Mouse (Mus musculus): ENCODE measurements around the gene Klhl2. TPM values are rescaled to one million over a fixed set of nuclear protein-coding genes. Genes with fewer than 3 reads are reported as not detected.

Gene Klhl2
- 1.4 and 4.6 TPM in 2 replicates for total RNA-seq (2015; ENCODE audit: low replicate concordance)
- 1.2 and 2.6 TPM in 2 replicates for total RNA-seq (2017; ENCODE audit: low replicate concordance)

DNA sequence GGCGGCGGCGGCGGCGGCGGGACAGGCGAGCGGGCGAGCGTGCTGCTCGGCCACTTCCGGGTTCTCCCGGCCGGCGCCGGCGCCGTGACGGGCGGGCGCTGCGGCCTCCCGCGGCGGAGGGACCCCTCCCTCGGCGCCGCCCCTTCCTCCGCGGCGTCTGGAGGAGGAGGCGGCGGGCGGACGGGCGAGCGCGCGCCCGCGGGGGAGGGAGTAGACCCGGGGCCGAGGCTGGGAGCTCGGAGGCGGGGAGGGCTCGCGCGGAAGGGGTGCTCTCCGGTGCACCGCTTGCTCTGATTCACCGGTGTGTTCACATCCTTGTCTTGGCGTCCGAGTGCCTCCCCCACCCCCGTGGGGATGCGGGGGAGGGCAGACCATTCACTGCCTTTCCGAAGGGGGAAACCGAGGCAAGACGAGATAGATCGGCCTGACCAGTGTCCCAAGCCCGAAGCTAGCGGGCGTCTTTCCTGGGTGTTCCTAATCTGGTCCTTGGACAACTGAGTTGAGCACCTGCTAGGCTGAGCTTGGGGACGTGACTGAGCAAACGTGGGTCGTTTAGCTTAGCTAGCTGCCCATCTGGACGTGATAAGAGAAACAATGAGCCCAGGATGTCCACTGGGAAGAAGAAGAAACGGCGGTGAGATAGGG lies at the start of gene Klhl2:
Klhl2 (minus strand) TSS at position 121 of the 645 bp plus-strand sequence.
- ATAC-seq (replicated peaks; ENCODE audit: low FRiP score, poor library complexity, severe bottlenecking) = no peak

- ATAC-seq (replicated peaks; ENCODE audit: low FRiP score, poor library complexity, severe bottlenecking) = no peak
These were observed 48.9 kb upstream of the Klhl2 start for GRCm38 (mm10) chr8:64898710-64899109.

DNA sequence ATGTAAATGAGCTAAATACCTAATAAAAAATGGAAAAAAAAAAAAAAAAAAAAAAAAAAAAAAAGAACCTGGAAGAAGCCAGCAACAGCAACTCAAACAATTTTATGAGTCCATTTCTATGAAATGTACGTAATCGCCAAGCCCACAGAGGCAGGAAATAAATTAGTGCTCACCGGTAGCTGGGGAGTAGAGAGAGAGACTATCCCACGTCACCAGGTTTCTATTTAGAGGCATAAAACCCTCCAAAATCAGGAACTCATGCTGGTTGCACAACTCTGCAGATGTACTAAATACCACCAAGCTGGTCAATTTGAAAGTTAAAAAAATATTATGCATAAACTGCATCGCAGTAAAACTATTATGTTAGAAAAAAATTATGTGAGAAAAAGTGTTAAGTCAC lies 46.9 kb upstream of the Klhl2 start:
- no peak for ATAC-seq (replicated peaks; ENCODE audit: low FRiP score, poor library complexity, severe bottlenecking)

GRCm38 (mm10) chr8:64880619-64881200 lies 30.9 kb upstream of the Klhl2 start:
- no peak for ATAC-seq (replicated peaks; ENCODE audit: low FRiP score, poor library complexity, severe bottlenecking)

DNA sequence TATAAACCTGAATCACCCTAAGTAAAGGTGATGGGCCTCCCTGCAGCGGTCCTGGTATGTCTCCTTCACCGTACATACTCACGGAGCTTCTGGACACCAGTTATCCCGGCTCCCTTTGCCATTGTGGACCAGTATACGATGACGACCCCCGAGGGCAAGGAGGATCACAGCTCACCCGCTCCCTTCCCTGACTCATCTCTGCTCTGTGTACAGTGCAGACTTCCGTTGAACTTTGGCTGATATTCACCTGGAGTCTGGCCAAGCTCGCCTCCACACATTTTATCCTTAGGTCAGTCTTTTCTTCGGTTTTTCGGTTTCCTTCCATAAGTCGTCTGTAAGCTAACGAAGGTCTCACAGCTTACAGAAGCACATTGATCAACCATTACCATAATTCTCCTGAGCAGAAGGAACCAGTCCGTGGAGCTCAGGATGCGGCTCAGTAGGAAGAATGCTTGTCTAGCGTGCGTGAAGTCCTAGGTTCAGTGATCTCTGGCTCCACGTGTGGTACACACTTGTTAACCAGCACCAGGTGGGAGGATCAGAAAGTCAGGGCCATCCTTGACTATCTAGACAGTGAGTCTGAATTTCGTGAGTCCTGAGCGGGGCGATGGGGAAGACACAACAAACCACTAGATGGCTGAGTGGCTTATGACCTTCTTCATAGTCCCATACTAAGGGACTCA lies 28.0 kb upstream of the Klhl2 start:
- no peak for ATAC-seq (replicated peaks; ENCODE audit: low FRiP score, poor library complexity, severe bottlenecking)

GRCm38 (mm10) chr8:64871469-64872165 lies 21.8 kb upstream of the Klhl2 start:
- ATAC-seq (replicated peaks; ENCODE audit: low FRiP score, poor library complexity, severe bottlenecking) = no peak

GRCm38 (mm10) chr8:64870218-64870617 lies 20.4 kb upstream of the Klhl2 start:
- no peak for ATAC-seq (replicated peaks; ENCODE audit: low FRiP score, poor library complexity, severe bottlenecking)

DNA sequence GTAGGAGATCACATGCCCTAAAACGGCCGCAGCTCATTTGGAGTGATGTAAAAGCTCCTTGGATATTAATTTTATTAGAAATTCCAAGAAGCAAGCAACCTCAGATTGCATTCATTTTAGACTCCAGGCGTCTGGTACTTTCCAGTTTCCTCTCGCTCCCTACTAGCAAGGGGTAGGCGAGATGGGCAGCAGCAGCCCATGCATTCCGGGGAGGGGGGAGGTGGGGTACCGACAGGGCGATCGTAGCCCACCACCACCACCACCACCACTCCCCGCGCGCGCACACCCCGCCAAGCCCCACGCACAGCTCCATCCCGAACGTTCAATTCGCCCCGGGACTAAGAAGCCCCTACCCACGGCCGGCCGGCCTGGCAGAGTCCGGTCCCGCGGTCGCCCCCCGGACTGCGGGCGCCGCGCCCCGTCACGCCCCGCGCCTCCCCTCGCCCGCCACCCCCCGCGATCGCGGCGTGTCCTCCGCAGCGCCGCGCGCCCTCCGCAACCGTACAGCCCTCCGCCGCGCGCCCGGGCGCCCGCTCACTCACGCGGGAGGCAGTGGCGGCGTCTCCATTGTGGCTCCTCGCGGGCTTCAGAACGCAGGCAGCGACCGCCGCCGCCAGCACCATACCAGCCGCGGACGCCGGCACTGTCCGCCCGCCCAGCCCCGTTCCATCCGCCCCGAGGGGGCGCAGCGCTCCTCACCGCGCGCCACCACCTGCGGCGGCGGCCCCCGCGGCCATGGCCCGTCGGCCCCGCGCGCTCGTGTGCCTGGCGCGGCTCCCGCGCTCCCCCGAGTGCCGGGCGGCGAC lies 523 bp downstream of the Klhl2 start:
- no peak for ATAC-seq (replicated peaks; ENCODE audit: low FRiP score, poor library complexity, severe bottlenecking)

DNA sequence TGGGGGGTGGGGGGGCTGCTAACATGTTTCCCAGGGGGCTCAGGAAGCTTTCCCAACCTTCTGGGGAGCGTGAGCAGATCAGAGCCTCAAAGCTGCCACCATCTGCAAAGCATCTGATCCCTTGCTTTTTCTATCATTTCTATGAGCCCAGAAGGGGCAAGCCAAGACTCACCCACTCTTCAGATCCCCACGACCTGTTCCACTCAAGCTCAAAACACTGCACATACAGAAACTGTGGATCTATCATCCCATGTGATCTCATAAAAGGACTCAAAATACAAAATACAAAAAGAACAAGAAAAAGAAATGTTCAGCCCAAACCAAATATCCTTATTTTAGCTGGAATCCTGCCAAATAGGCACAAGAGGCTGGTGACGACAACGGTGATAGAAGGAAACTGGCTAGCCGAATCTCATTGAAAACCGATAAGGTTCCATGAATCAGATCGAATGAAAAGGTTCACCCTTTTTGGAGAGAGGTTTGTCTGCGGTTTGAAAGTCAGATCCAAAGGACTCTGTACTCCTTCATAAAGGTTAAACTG lies 1.5 kb downstream of the Klhl2 start:
- no peak for ATAC-seq (replicated peaks; ENCODE audit: low FRiP score, poor library complexity, severe bottlenecking)

GRCm38 (mm10) chr8:64847650-64848049 lies 2.2 kb downstream of the Klhl2 start:
- no peak for ATAC-seq (replicated peaks; ENCODE audit: low FRiP score, poor library complexity, severe bottlenecking)

- ATAC-seq (replicated peaks; ENCODE audit: low FRiP score, poor library complexity, severe bottlenecking) = no peak
These were observed 2.6 kb downstream of the Klhl2 start for GRCm38 (mm10) chr8:64847241-64847640.

- ATAC-seq (replicated peaks; ENCODE audit: low FRiP score, poor library complexity, severe bottlenecking) = no peak
These were observed 4.5 kb downstream of the Klhl2 start for GRCm38 (mm10) chr8:64845314-64845713.

GRCm38 (mm10) chr8:64844043-64844481 lies 5.8 kb downstream of the Klhl2 start:
- no peak for ATAC-seq (replicated peaks; ENCODE audit: low FRiP score, poor library complexity, severe bottlenecking)

- no peak for ATAC-seq (replicated peaks; ENCODE audit: low FRiP score, poor library complexity, severe bottlenecking)
These were observed 6.6 kb downstream of the Klhl2 start for GRCm38 (mm10) chr8:64843168-64843567.

DNA sequence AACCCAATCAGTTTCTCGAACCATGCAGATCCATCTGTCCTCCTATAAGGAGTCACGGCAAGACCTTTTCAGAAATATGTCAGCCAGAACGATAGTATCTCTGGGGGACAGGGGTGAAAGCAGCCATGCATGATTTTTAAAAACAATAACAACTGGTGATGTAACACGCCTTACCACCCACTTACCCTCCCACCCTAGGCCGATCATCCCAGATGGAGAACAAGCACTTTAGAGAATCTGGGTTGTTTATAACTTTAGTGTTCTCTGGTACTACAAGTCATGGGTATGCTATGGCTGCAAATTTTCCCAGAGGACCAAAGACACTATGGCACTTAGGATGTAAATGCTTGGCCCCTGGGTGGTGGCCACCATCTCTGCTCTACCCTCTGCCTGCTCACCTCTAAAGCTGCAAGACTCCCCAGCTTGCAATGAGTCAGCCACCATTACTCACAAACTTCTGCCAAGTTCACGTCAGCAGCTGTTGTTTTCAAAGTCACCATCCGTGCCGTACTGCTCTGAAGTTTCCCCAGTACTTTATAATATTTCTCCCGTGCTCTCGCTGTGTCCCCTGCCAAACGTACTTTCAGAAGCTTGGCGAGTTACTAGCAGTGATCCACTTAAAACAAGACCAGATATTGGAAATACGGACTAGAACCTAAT lies 7.9 kb downstream of the Klhl2 start:
- no peak for ATAC-seq (replicated peaks; ENCODE audit: low FRiP score, poor library complexity, severe bottlenecking)

DNA sequence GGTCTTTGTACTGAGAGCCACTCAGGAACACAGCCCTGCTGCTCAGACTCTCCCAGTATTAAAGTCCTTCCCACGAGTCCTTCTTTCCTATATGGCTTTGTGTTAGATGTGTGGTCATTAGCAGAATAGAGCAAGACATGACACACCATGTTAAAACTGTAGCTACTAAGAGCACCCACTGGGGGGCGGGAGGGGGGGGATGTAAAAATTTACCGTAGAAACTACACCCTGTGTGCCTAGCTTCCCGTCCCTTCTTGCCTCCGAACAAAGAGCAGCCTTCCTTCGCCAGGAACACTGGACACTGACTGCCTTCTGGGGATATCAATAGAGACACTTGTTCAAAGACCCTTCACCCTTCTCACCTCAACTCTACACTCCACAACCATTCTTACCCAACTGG lies 10.2 kb downstream of the Klhl2 start:
- no peak for ATAC-seq (replicated peaks; ENCODE audit: low FRiP score, poor library complexity, severe bottlenecking)

GRCm38 (mm10) chr8:64835475-64836122 lies 14.2 kb downstream of the Klhl2 start:
- no peak for ATAC-seq (replicated peaks; ENCODE audit: low FRiP score, poor library complexity, severe bottlenecking)

DNA sequence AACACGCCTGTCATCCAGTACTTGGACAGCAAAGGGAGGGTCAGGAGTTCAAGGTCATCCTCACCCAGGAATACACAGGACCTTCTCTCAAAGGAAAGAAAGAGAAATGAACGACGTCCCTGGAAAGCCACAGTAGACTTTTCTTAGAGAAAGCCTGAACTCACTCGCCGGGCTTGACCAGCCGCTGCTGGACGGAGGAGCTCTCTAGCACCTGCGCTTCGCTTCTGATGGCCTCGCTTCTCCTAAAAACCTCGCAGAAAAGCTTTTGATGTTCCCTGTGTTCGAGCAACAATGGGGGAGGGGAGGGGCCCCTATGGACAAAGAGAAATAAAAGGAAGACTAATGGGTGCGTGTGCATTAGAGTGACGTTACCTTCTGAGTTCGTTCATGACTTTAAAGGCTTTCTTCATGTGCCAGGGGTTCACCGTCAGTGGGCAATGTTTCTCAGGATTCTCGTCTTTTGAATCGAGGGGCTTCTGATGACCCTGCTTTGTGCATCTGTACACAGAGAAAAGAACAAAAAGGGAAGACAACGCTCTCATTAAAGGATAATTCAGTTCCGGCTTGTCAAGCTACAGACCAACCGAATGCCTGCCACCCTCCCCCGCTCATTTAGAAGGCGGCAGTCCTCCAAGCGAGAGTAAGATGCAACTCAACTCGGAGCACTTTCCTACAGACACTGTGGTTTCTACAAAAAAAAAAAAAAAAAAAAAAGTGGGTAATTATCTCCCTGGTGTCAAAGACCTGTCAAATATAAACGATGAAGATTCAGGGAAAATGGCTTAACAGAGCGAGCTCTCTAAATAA lies 15.5 kb downstream of the Klhl2 start:
- no peak for ATAC-seq (replicated peaks; ENCODE audit: low FRiP score, poor library complexity, severe bottlenecking)
